In genomic region chr9:56795721-56796655, GRCm38 (mm10) we compare ENCODE assay signal across 8 mouse cellular contexts. TPM values are rescaled to one million over a fixed set of nuclear protein-coding genes. Genes with fewer than 3 reads are reported as not detected.
DNase-seq lines count a peak whose midpoint lies in the region; ATAC-seq and TF ChIP-seq lines count a peak whose summit lies in the region.

Gene Lingo1 (minus strand): TSS chr9:56796468.

- H3K27ac ChIP-seq in liver, embryonic 11.5 days (ENCODE audit: low read depth, low read length): no peak within 1 kb of the TSS
- H3K27ac ChIP-seq in olfactory bulb, adult 2 months (ENCODE audit: insufficient read depth, low read depth, low read length): no peak within 1 kb of the TSS

- intact Hi-C loops in left cerebral cortex, postnatal 25 days (cut with DNase I): loop anchor here (1.0 to 10.0 kb wide), 2 partner anchors 110 to 531 kb away; no protein-coding TSS in a partner anchor

- peaks cover 3% of the 10 kb centered on the region; the same call in 1 of the 2 replicates for H3K4me1 ChIP-seq in liver, embryonic 11.5 days (replicated peaks; ENCODE audit: control insufficient read depth, insufficient read depth, low read length)
- H3K4me1 ChIP-seq in olfactory bulb, adult 2 months (ENCODE audit: control insufficient read depth, insufficient read depth, low read length): peaks cover 14% of the 10 kb centered on the region

- peak within 1 kb of the TSS; percentile 69 for H3K4me2 ChIP-seq in liver, embryonic 11.5 days

- DNase-seq in liver, embryonic 11.5 days (ENCODE audit: low spot score): no peak
- DNase-seq in liver: no peak
- peak; percentile 79 for DNase-seq in cerebellum, postnatal 14 days
- DNase-seq in gonadal fat pad, adult 2 months (ENCODE audit: low read depth): no peak
- DNase-seq in left cerebral cortex, postnatal 25 days (ENCODE audit: low spot score in 2 of 2): peak; percentile 79 to 87
- DNase-seq in natural killer cell, adult 2 months (ENCODE audit: low spot score in 2 of 2): no peak

- TF ChIP-seq POLR2A in olfactory bulb, adult 2 months (IDR thresholded peaks at IDR 0.05; ENCODE audit: insufficient read depth, low read depth, low read length): no peak

- no peak for TF ChIP-seq CTCF in olfactory bulb, adult 2 months (IDR thresholded peaks at IDR 0.05; ENCODE audit: insufficient read depth, low read depth, low read length)

- H3K9me3 ChIP-seq in liver, embryonic 11.5 days (ENCODE audit: control insufficient read depth, low read length): no peaks in the 10 kb centered on the region

- no peaks in the 10 kb centered on the region for H3K36me3 ChIP-seq in liver, embryonic 11.5 days (ENCODE audit: control insufficient read depth, insufficient read depth, low read length)

- peak within 1 kb of the TSS; percentile 31 for H3K4me3 ChIP-seq in liver, embryonic 11.5 days (ENCODE audit: low read depth, low read length)
- H3K4me3 ChIP-seq in olfactory bulb, adult 2 months (ENCODE audit: insufficient read depth, low read depth, low read length): peak within 1 kb of the TSS; percentile 47

- peaks cover 64% of the 10 kb centered on the region for H3K27me3 ChIP-seq in liver, embryonic 11.5 days (replicated peaks; ENCODE audit: control insufficient read depth, insufficient read depth, low read length)

- WGBS in liver, embryonic 11.5 days: 1% methylated on average over 77 of the region's 88 CpGs
- 1% methylated on average over 74 of the region's 88 CpGs for WGBS in olfactory bulb, adult 2 months

- H3K9ac ChIP-seq in liver, embryonic 11.5 days (ENCODE audit: low read depth, low read length): no peak within 1 kb of the TSS

- no peak for ATAC-seq in liver, embryonic 11.5 days (replicated peaks; ENCODE audit: low FRiP score)
- ATAC-seq in erythroblast, adult 5-6 weeks (replicated peaks; ENCODE audit: low FRiP score, poor library complexity, severe bottlenecking): no peak

RNA-seq across cellular contexts. Expression of gene Lingo1, which starts in this region (rescaled TPM):
- polyA plus RNA-seq in liver, embryonic 11.5 days (2014; fragmentation: Nextera tagmentation; extraction: Ambion mirVana): 2.0 and 2.6 TPM in 2 replicates
- polyA plus RNA-seq in gonadal fat pad, adult 2 months (2012; rRNA removed): 153 and 268 TPM in 2 replicates
- total RNA-seq in left cerebral cortex, postnatal 25 days (2021): 100 to 1,000 TPM; 486 to 559 TPM
- polyA plus RNA-seq in olfactory bulb, adult 2 months (2012; ENCODE audit: insufficient read depth, insufficient read length, low replicate concordance, missing spikeins): not detected in 2 replicates
- total RNA-seq in erythroblast, adult 5-6 weeks (2015; ENCODE audit: low replicate concordance): not detected in 2 replicates
- not detected in 2 replicates for total RNA-seq in erythroblast, adult 5-6 weeks (2017; ENCODE audit: low replicate concordance)

Comparison
In these comparisons a context has a peak if more than half of its experiments do, and no peak if none do; other contexts are left out.
1. RNA of gene Lingo1 (total RNA-seq): 486 to 559 TPM in left cerebral cortex, postnatal 25 days; not detected in erythroblast, adult 5-6 weeks; every median in the first group is over 100 times any median in the second.
2. RNA of gene Lingo1 (polyA plus RNA-seq): 153 to 268 TPM in gonadal fat pad, adult 2 months; 2.0 to 2.6 TPM in liver, embryonic 11.5 days and not detected in olfactory bulb, adult 2 months; every median in the first group is over 10 times any median in the second.
3. DNase-seq: peak in cerebellum, postnatal 14 days (2 of 2) and left cerebral cortex, postnatal 25 days (2 of 2); none in liver, embryonic 11.5 days (single experiment), liver (single experiment), gonadal fat pad, adult 2 months (single experiment) and natural killer cell, adult 2 months (0 of 2).